Mouse (Mus musculus): ENCODE data around the gene Zfp266. TPM values are rescaled to one million over a fixed set of nuclear protein-coding genes. Genes with fewer than 3 reads are reported as not detected.
A peak's percentile ranks its signal among the peaks of the same experiment; 100 is the strongest.

Zfp266 gene
- polyA plus RNA-seq, 1 experiment, result 2.5 TPM

DNA sequence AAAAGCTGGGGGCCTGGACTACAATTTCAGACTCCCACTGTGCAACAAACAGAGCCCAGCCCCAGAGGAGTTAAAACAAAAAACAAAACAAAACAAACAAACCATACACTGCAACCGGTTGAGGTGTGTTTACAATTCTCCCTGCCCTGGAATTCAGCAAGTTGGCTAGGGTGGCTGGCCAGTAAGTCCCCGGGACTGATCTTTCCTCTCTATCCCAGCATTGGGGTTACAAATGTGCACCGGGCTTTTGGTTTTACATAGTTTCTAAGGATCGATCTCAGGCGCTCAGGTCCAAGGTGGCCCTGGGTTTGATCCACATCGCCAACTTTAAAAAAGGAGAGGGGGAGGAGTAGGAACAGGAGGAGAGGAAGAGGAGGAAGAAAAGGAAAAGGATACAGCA is 22.3 kb upstream of the Zfp266 start:
- H3K27ac ChIP-seq (ENCODE audit: control insufficient read depth, insufficient read depth, low read depth, low read length), result peak overlapping the region; percentile 75; the same call in 1 of the 2 replicates
- peak overlapping the region; percentile 95 for H3K4me3 ChIP-seq (ENCODE audit: control insufficient read depth, low read depth, low read length)

DNA sequence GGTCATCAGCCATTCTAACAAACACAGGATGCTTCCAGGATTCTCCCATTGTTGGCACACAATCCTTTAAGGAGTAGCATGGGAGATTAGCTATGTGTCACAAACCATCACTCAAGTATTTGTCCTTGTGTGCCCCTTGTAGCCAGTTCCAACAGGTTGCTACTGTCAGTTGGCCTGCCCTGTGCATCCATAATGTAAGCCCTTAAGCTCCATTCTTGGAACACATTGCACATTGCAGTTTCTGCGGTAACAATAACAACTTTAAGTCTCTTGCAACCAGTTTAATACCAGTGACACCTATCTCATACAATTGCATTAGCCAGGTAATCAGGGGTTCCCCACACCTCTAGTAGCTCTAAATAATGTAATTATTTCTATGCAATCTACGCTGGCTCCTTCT is 15.4 kb upstream of the Zfp266 start:
- H3K4me3 ChIP-seq (ENCODE audit: control insufficient read depth, low read depth, low read length), result no peak overlapping the region
- H3K27me3 ChIP-seq (ENCODE audit: control insufficient read depth, insufficient read depth, low read length), result no peaks in the 10 kb centered on the region
- TF ChIP-seq CTCF (IDR thresholded peaks at IDR 0.05; ENCODE audit: control insufficient read depth, insufficient read depth, insufficient replicate concordance, low read depth, low read length) (no peak), POLR2A (IDR thresholded peaks at IDR 0.05; ENCODE audit: control insufficient read depth, low read depth, low read length) (no peak)
- no peaks in the 10 kb centered on the region for H3K4me1 ChIP-seq (ENCODE audit: control insufficient read depth, insufficient read depth, low read length)
- H3K27ac ChIP-seq (ENCODE audit: control insufficient read depth, insufficient read depth, low read depth, low read length), result no peak overlapping the region
- H3K36me3 ChIP-seq (ENCODE audit: control insufficient read depth, insufficient read depth, low read length), result no peaks in the 10 kb centered on the region

More for the DNA sequence above, 22.3 kb upstream of the Zfp266 start:
- H3K36me3 ChIP-seq (ENCODE audit: control insufficient read depth, insufficient read depth, low read length), result no peaks in the 10 kb centered on the region
- no peaks in the 10 kb centered on the region for H3K27me3 ChIP-seq (ENCODE audit: control insufficient read depth, insufficient read depth, low read length)
- peaks cover 5% of the 10 kb centered on the region for H3K4me1 ChIP-seq (ENCODE audit: control insufficient read depth, insufficient read depth, low read length)
- TF ChIP-seq POLR2A (IDR thresholded peaks at IDR 0.05; ENCODE audit: control insufficient read depth, low read depth, low read length), result no peak

DNA sequence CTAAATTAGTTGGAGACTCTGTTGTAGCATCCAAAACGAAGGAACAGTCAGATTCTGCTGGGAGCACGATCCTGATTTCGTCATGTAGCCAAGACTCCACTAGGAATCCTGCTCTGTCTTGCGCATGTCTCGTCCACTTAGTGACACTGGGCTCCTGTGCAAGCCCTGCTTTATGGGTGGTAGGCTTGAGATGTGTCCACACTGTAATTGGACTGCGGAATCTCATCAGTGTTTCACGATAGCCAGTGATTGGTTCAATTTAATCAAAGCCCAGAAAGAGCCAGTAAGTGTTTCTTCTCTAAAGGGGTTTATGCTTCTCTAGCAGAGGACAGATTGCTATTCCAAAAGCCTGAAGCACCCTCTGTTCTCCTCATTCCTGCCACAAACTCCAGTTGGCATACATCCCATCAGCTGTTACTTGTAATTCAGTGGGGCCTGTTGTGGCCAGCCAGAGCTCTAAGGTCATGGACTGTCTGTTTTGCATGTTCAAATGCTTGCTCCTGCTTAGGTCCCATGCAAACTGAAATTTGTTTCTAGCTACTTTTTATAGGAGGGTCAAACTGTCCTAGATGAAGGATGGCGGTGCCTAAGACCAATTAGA is 13.2 kb upstream of the Zfp266 start:
- Histone ChIP-seq H3K27me3 (ENCODE audit: control insufficient read depth, insufficient read depth, low read length) (no peaks in the 10 kb centered on the region), H3K27ac (ENCODE audit: control insufficient read depth, insufficient read depth, low read depth, low read length) (no peak overlapping the region), H3K4me3 (ENCODE audit: control insufficient read depth, low read depth, low read length) (no peak overlapping the region), H3K36me3 (ENCODE audit: control insufficient read depth, insufficient read depth, low read length) (no peaks in the 10 kb centered on the region), H3K4me1 (ENCODE audit: control insufficient read depth, insufficient read depth, low read length) (no peaks in the 10 kb centered on the region)
- TF ChIP-seq POLR2A (IDR thresholded peaks at IDR 0.05; ENCODE audit: control insufficient read depth, low read depth, low read length), result no peak
- no peak for TF ChIP-seq CTCF (IDR thresholded peaks at IDR 0.05; ENCODE audit: control insufficient read depth, insufficient read depth, insufficient replicate concordance, low read depth, low read length)

DNA sequence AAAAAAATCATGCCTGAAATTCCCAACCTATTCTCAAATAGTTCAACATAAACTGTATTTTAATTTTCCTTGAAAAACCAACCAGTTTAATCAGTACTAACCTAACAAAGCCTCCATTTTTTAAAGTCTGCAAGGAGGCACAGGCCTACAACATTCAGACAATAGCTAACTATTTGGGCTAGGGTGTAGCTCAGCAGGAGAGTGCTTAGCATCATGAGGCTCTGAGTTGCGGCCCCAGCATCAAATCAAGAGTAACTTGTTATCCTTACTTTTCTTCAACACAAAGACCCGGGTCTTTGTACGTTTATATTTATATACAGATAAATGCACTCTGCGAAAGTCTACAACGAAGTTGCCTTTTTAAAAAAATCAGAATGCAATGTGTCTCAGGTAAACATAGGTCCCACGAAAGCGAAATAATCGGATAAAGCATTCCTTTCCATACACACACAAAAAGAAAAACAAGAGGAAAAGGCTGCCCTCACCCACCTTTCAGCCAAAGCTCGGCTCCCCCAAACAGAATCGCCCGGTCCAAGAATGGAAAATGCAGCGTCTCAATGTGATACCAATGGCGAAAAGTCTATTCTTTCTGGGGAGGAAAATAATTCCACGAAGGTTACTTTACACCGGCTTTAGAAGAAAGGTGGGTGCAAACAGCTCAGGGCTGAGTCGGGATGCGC is 546 bp downstream of the Zfp266 start:
- Histone ChIP-seq H3K36me3 (ENCODE audit: control insufficient read depth, insufficient read depth, low read length) (no peaks in the 10 kb centered on the region), H3K4me1 (ENCODE audit: control insufficient read depth, insufficient read depth, low read length) (peaks cover 4% of the 10 kb centered on the region), H3K27me3 (ENCODE audit: control insufficient read depth, insufficient read depth, low read length) (no peaks in the 10 kb centered on the region), H3K27ac (ENCODE audit: control insufficient read depth, insufficient read depth, low read depth, low read length) (peak overlapping the region; percentile 89), H3K4me3 (ENCODE audit: control insufficient read depth, low read depth, low read length) (peak overlapping the region; percentile 85)
- TF ChIP-seq POLR2A (IDR thresholded peaks at IDR 0.05; ENCODE audit: control insufficient read depth, low read depth, low read length) (no peak), CTCF (IDR thresholded peaks at IDR 0.05; ENCODE audit: control insufficient read depth, insufficient read depth, insufficient replicate concordance, low read depth, low read length) (no peak)

DNA sequence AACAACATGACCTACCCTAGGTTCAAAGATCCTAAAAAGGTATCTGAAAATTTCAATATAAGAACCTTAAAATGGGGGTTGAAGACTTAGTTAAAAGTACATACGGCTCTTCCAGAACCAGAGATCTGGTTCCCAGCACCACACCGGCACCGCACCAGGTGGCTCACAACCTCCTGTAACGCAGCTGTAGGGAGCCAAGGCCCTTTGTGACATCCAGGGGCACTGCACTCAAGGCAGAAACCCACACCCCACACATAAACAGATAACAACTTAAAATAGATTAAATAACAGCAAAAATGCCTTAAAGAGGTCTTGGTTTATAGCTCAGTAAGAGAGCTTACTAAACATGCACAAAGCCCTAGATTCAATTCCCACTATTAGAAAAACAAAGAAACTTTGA is 1.3 kb downstream of the Zfp266 start:
- TF ChIP-seq POLR2A (IDR thresholded peaks at IDR 0.05; ENCODE audit: control insufficient read depth, low read depth, low read length), result no peak
- TF ChIP-seq CTCF (IDR thresholded peaks at IDR 0.05; ENCODE audit: control insufficient read depth, insufficient read depth, insufficient replicate concordance, low read depth, low read length), result no peak

DNA sequence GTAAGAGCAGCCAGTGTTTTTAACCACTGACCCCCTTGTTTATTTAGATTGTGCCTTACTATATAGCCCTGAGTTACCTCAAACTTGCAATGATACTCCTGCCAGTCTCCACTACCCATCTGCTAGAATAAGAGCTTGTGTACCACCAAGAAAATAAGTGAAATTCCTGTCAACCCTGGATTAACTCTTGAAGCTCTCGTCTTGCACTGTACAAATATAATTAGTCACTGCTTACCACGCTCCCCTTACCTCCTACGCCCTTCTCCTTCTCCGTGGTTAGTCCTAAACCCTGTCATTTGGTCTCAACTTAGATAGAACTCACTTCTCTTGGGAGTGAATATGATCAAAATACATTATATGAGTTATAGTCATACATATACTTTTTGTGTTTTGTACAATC is 2.5 kb downstream of the Zfp266 start:
- Histone ChIP-seq H3K27ac (ENCODE audit: control insufficient read depth, insufficient read depth, low read depth, low read length) (no peak overlapping the region), H3K4me1 (ENCODE audit: control insufficient read depth, insufficient read depth, low read length) (peaks cover 4% of the 10 kb centered on the region), H3K4me3 (ENCODE audit: control insufficient read depth, low read depth, low read length) (no peak overlapping the region), H3K36me3 (ENCODE audit: control insufficient read depth, insufficient read depth, low read length) (no peaks in the 10 kb centered on the region), H3K27me3 (ENCODE audit: control insufficient read depth, insufficient read depth, low read length) (no peaks in the 10 kb centered on the region)
- TF ChIP-seq CTCF (IDR thresholded peaks at IDR 0.05; ENCODE audit: control insufficient read depth, insufficient read depth, insufficient replicate concordance, low read depth, low read length) (no peak), POLR2A (IDR thresholded peaks at IDR 0.05; ENCODE audit: control insufficient read depth, low read depth, low read length) (no peak)

More for the DNA sequence above, 1.3 kb downstream of the Zfp266 start:
- no peak overlapping the region for H3K27ac ChIP-seq (ENCODE audit: control insufficient read depth, insufficient read depth, low read depth, low read length)
- H3K27me3 ChIP-seq (ENCODE audit: control insufficient read depth, insufficient read depth, low read length), result no peaks in the 10 kb centered on the region
- no peak overlapping the region for H3K4me3 ChIP-seq (ENCODE audit: control insufficient read depth, low read depth, low read length)
- peaks cover 4% of the 10 kb centered on the region for H3K4me1 ChIP-seq (ENCODE audit: control insufficient read depth, insufficient read depth, low read length)
- no peaks in the 10 kb centered on the region for H3K36me3 ChIP-seq (ENCODE audit: control insufficient read depth, insufficient read depth, low read length)

DNA sequence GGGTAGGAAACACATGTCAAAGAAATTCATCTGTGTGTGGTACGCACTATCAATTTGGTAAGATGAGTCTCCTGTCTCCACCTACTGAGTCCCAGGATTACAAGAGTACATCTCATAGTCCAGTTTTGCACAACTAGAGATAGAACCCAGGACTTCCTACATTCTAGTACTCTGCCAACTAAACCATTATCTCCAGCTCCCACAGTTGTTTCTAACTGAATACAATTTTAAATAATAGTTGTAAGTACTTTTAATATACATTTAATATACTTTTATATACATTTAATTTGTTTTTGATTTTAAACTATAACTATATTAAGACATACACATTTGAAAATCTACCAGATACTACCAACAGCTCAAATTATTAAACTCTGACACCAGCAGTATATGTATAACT is 3.5 kb downstream of the Zfp266 start:
- Histone ChIP-seq H3K27me3 (ENCODE audit: control insufficient read depth, insufficient read depth, low read length) (no peaks in the 10 kb centered on the region), H3K4me1 (ENCODE audit: control insufficient read depth, insufficient read depth, low read length) (peaks cover 4% of the 10 kb centered on the region), H3K4me3 (ENCODE audit: control insufficient read depth, low read depth, low read length) (no peak overlapping the region), H3K36me3 (ENCODE audit: control insufficient read depth, insufficient read depth, low read length) (no peaks in the 10 kb centered on the region), H3K27ac (ENCODE audit: control insufficient read depth, insufficient read depth, low read depth, low read length) (no peak overlapping the region)
- TF ChIP-seq POLR2A (IDR thresholded peaks at IDR 0.05; ENCODE audit: control insufficient read depth, low read depth, low read length) (no peak), CTCF (IDR thresholded peaks at IDR 0.05; ENCODE audit: control insufficient read depth, insufficient read depth, insufficient replicate concordance, low read depth, low read length) (no peak)
